Mouse (Mus musculus): Measurements from ENCODE around the gene Rgs19. TPM values are rescaled to one million over a fixed set of nuclear protein-coding genes. Genes with fewer than 3 reads are reported as not detected.

The Rgs19 gene
- polyA plus RNA-seq, 1 experiment from 2014 or later: 43.6 TPM

- Histone ChIP-seq H3K27ac (no peak overlapping the region), H3K4me1 (replicated peaks) (no peaks in the 10 kb centered on the region), H3K4me2 (no peak overlapping the region), H3K9me3 (no peaks in the 10 kb centered on the region), H3K4me3 (no peak overlapping the region), H3K27me3 (no peaks in the 10 kb centered on the region), H3K36me3 (peaks cover 93% of the 10 kb centered on the region), H3K9ac (no peak overlapping the region)
- 86% methylated on average over 3 of the region's 3 CpGs for WGBS
- ATAC-seq (ENCODE audit: low FRiP score): no peak
These were observed 48.1 kb downstream of the Rgs19 start for GRCm38 (mm10) chr2:181645666-181646065.

GRCm38 (mm10) chr2:181644361-181644760 is 49.4 kb downstream of the Rgs19 start:
- peaks cover 92% of the 10 kb centered on the region for H3K36me3 ChIP-seq
- 99% methylated on average over 2 of the region's 2 CpGs for WGBS
- H3K27ac ChIP-seq: no peak overlapping the region
- H3K4me3 ChIP-seq: no peak overlapping the region
- no peaks in the 10 kb centered on the region for H3K27me3 ChIP-seq
- no peak overlapping the region for H3K9ac ChIP-seq
- no peak overlapping the region for H3K4me2 ChIP-seq
- H3K4me1 ChIP-seq (replicated peaks): no peaks in the 10 kb centered on the region
- no peaks in the 10 kb centered on the region for H3K9me3 ChIP-seq
- ATAC-seq (ENCODE audit: low FRiP score): no peak

Other genes starting within 250 kb of the Rgs19 start
- gene Zbtb46, start 234.6 kb downstream of the Rgs19 start, polyA plus RNA-seq (2015; fragmentation: Nextera tagmentation; extraction: Ambion mirVana): 22.4 and 23.5 TPM in 2 replicates
- 0.10 TPM in 1 of 2 replicates, not detected in the other for gene Abhd16b, start 200.8 kb downstream of the Rgs19 start, polyA plus RNA-seq (2015; fragmentation: Nextera tagmentation; extraction: Ambion mirVana)
- gene Tpd52l2, start 196.8 kb downstream of the Rgs19 start, polyA plus RNA-seq (2015; fragmentation: Nextera tagmentation; extraction: Ambion mirVana): 116 and 121 TPM in 2 replicates
- gene Dnajc5, start 173.5 kb downstream of the Rgs19 start, polyA plus RNA-seq (2015; fragmentation: Nextera tagmentation; extraction: Ambion mirVana): 206 and 217 TPM in 2 replicates
- 61.3 and 67.1 TPM in 2 replicates for gene Uckl1, start 109.1 kb downstream of the Rgs19 start, polyA plus RNA-seq (2015; fragmentation: Nextera tagmentation; extraction: Ambion mirVana)
- gene Prpf6, start 102.1 kb downstream of the Rgs19 start, polyA plus RNA-seq (2015; fragmentation: Nextera tagmentation; extraction: Ambion mirVana): 63.7 and 67.7 TPM in 2 replicates
- 68.0 and 74.1 TPM in 2 replicates for gene Zfp512b, start 101.2 kb downstream of the Rgs19 start, polyA plus RNA-seq (2015; fragmentation: Nextera tagmentation; extraction: Ambion mirVana)
- gene Samd10, start 94.8 kb downstream of the Rgs19 start, polyA plus RNA-seq (2015; fragmentation: Nextera tagmentation; extraction: Ambion mirVana): 169 and 175 TPM in 2 replicates
- gene Gm29797, start 36.9 kb downstream of the Rgs19 start, polyA plus RNA-seq (2015; fragmentation: Nextera tagmentation; extraction: Ambion mirVana): 0.27 TPM in 1 of 2 replicates, not detected in the other
- 19.1 and 20.2 TPM in 2 replicates for gene Sox18, start 22.3 kb downstream of the Rgs19 start, polyA plus RNA-seq (2015; fragmentation: Nextera tagmentation; extraction: Ambion mirVana)
- gene Tcea2, start 13.7 kb downstream of the Rgs19 start, polyA plus RNA-seq (2015; fragmentation: Nextera tagmentation; extraction: Ambion mirVana): 36.0 and 42.4 TPM in 2 replicates
- not detected in 2 replicates for gene Lkaaear1, start 4.5 kb upstream of the Rgs19 start, polyA plus RNA-seq (2015; fragmentation: Nextera tagmentation; extraction: Ambion mirVana)
- 79.2 and 83.9 TPM in 2 replicates for gene Oprl1, start 21.0 kb upstream of the Rgs19 start, polyA plus RNA-seq (2015; fragmentation: Nextera tagmentation; extraction: Ambion mirVana)
- gene Myt1, start 69.4 kb upstream of the Rgs19 start, polyA plus RNA-seq (2015; fragmentation: Nextera tagmentation; extraction: Ambion mirVana): 35.0 and 36.2 TPM in 2 replicates
- gene Pcmtd2, start 143.9 kb upstream of the Rgs19 start, polyA plus RNA-seq (2015; fragmentation: Nextera tagmentation; extraction: Ambion mirVana): 33.6 and 35.0 TPM in 2 replicates
- gene Polr3k, start 170.4 kb upstream of the Rgs19 start, polyA plus RNA-seq (2015; fragmentation: Nextera tagmentation; extraction: Ambion mirVana): 88.9 and 91.7 TPM in 2 replicates